Mouse (Mus musculus): ENCODE data around the gene Olfr345. TPM values are rescaled to one million over a fixed set of nuclear protein-coding genes. Genes with fewer than 3 reads are reported as not detected.

The Olfr345 gene
- polyA plus RNA-seq (2012; rRNA removed), result not detected in 2 replicates

GRCm38 (mm10) chr2:36639741-36640140, at the start of gene Olfr345:
TSS of gene Olfr345 (plus strand) at chr2:36640041.
- no peak within 1 kb of the TSS for H3K27ac ChIP-seq (ENCODE audit: control insufficient read depth, insufficient read depth, low read depth, low read length)
- no peaks in the 10 kb centered on the region for H3K27me3 ChIP-seq (ENCODE audit: control insufficient read depth, insufficient read depth, low read length)
- no peaks in the 10 kb centered on the region for H3K4me1 ChIP-seq (ENCODE audit: control insufficient read depth, insufficient read depth, low read length)
- no peaks in the 10 kb centered on the region for H3K36me3 ChIP-seq (ENCODE audit: control insufficient read depth, insufficient read depth, low read length)
- no peak for TF ChIP-seq CTCF (IDR thresholded peaks at IDR 0.05; ENCODE audit: control insufficient read depth, insufficient read depth, insufficient replicate concordance, low read depth, low read length)
- no peak for TF ChIP-seq POLR2A (IDR thresholded peaks at IDR 0.05; ENCODE audit: control insufficient read depth, low read depth, low read length)
- H3K4me3 ChIP-seq (ENCODE audit: control insufficient read depth, low read depth, low read length), result no peak within 1 kb of the TSS

GRCm38 (mm10) chr2:36685488-36685887, 45.6 kb downstream of the Olfr345 start, which contains the start of gene Olfr346:
TSS of gene Olfr346 (plus strand) at chr2:36685788.
- Histone ChIP-seq H3K27ac (ENCODE audit: control insufficient read depth, insufficient read depth, low read depth, low read length) (no peak within 1 kb of the TSS), H3K27me3 (ENCODE audit: control insufficient read depth, insufficient read depth, low read length) (no peaks in the 10 kb centered on the region), H3K36me3 (ENCODE audit: control insufficient read depth, insufficient read depth, low read length) (no peaks in the 10 kb centered on the region), H3K4me3 (ENCODE audit: control insufficient read depth, low read depth, low read length) (no peak within 1 kb of the TSS), H3K4me1 (ENCODE audit: control insufficient read depth, insufficient read depth, low read length) (no peaks in the 10 kb centered on the region)
- TF ChIP-seq CTCF (IDR thresholded peaks at IDR 0.05; ENCODE audit: control insufficient read depth, insufficient read depth, insufficient replicate concordance, low read depth, low read length), result no peak
- TF ChIP-seq POLR2A (IDR thresholded peaks at IDR 0.05; ENCODE audit: control insufficient read depth, low read depth, low read length), result no peak

Other genes with a start within 250 kb of the Olfr345 start
- not detected in 2 replicates for gene Olfr339, start 221.1 kb upstream of the Olfr345 start, polyA plus RNA-seq (2012; rRNA removed)
- not detected in 2 replicates for gene Olfr340, start 187.5 kb upstream of the Olfr345 start, polyA plus RNA-seq (2012; rRNA removed)
- not detected in 2 replicates for gene Olfr341, start 157.6 kb upstream of the Olfr345 start, polyA plus RNA-seq (2012; rRNA removed)
- not detected in 2 replicates for gene Olfr342, start 115.0 kb upstream of the Olfr345 start, polyA plus RNA-seq (2012; rRNA removed)
- gene Olfr344, start 73.4 kb upstream of the Olfr345 start, polyA plus RNA-seq (2012; rRNA removed), result not detected in 2 replicates
- not detected in 2 replicates for gene Olfr346, start 45.7 kb downstream of the Olfr345 start, polyA plus RNA-seq (2012; rRNA removed)
- not detected in 2 replicates for gene Olfr347, start 91.9 kb downstream of the Olfr345 start, polyA plus RNA-seq (2012; rRNA removed)
- not detected in 2 replicates for gene Olfr348, start 144.2 kb downstream of the Olfr345 start, polyA plus RNA-seq (2012; rRNA removed)
- gene Olfr50, start 150.5 kb downstream of the Olfr345 start, polyA plus RNA-seq (2012; rRNA removed), result not detected in 2 replicates
- not detected in 2 replicates for gene Olfr3, start 177.0 kb downstream of the Olfr345 start, polyA plus RNA-seq (2012; rRNA removed)
- not detected in 2 replicates for gene Olfr350, start 206.3 kb downstream of the Olfr345 start, polyA plus RNA-seq (2012; rRNA removed)
- not detected in 2 replicates for gene Olfr351, start 222.6 kb downstream of the Olfr345 start, polyA plus RNA-seq (2012; rRNA removed)
- not detected in 2 replicates for gene Olfr352, start 228.4 kb downstream of the Olfr345 start, polyA plus RNA-seq (2012; rRNA removed)